Mouse (Mus musculus) gastrocnemius, adult 2 months (tissue): Measurements from ENCODE around the gene Zmat5. TPM values are rescaled to one million over a fixed set of nuclear protein-coding genes. Genes with fewer than 3 reads are reported as not detected.
"Not testable (repeated sequence)": the region's sequence is repeated elsewhere in the genome, so short reads cannot be mapped to it uniquely, and the experiment has no call there.

Experiments used
- DNase-seq: peaks from one replicate; pipeline ENCODE4 v3.0.0; 2022
- H3K27ac ChIP-seq: fragments of 200-600 bp; 2 replicates; pipeline ENCODE4 v1.8.1; 2022; ENCODE audit warnings: mild to moderate bottlenecking
- H3K4me3 ChIP-seq: fragments of 200-600 bp; 2 replicates; pipeline ENCODE4 v1.8.1; 2022; ENCODE audit warnings: mild to moderate bottlenecking, moderate library complexity
- CTCF ChIP-seq: fragments of 200-600 bp; IDR thresholded peaks from 2 replicates; pipeline ENCODE4 v1.8.1; 2022; ENCODE audit warnings: antibody characterized with exemption, mild to moderate bottlenecking, moderate library complexity
- intact Hi-C: fragments of 180-260 bp; cut with DNase I; formaldehyde crosslinking; loops from one replicate; pipeline ENCODE4 v1.15.1; 2025
- total RNA-seq, 2 experiments: library from RNA; stranded (reverse); gene quantifications; 2 replicates each; pipeline ENCODE4 v1.2.3; 2021

The Zmat5 gene
- total RNA-seq, 2 experiments from 2014 or later: 23.3 to 28.5 TPM

DNA sequence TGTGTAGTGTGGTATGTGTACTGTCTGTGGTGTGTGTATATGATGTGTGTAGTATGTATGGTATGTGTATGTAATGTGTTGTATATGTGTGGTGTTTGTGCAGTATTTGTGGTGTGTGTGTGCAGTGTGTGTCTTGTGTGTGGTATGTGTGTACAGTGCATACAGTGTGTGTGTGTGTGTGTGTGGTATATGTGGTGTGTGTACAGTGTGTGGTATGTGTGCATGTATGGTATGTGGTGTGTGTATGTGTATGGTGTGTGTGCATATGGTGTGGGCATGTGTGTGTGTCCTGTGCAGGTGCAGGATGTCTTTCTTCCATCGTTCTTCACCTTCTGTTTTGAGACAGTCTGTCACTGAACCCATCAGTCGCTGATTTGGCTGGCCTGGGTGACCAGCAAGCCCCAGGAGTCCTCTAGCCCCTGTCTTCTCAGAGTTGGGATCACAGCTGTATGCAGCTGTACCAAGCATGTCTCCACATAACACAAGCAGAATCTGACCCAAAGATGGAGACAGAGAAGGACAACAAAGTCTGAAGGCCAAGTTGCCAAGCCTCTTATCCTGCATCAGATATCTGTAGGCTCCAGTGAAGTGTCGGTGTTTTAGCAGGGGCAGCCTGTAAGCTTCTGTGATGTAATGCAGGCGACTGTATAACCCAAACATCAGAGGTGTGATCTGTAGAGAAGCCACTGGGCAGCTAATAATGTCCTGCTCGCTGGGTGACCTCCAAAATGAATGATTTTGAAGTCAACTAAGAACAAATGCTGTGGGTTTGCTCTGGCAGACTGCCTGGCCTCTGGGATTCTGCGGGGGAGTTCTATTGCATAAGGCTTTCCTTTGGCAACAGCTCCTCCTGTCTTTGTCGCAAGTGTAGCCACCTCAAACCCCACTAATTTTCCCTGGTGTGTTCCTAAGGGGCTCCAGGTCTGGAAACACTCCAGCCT, 7.2 kb upstream of the Zmat5 start:
- TF ChIP-seq CTCF: peak; percentile 25; the same call in 1 of the 2 replicates
- no peak overlapping the region for H3K27ac ChIP-seq
- peak; percentile 57 for DNase-seq
- H3K4me3 ChIP-seq: no peak overlapping the region
- intact Hi-C loops: no loop called here

- intact Hi-C loops: loop anchor here (5.0 kb wide), 1 partner anchor 198 kb away; no protein-coding TSS in a partner anchor
- DNase-seq: no peak
- TF ChIP-seq CTCF: no peak
- Histone ChIP-seq H3K4me3 (no peak overlapping the region), H3K27ac (no peak overlapping the region)
Observed at GRCm38 (mm10) chr11:4700726-4701125, 3.8 kb upstream of the Zmat5 start.

GRCm38 (mm10) chr11:4703688-4704071, 798 bp upstream of the Zmat5 start:
- TF ChIP-seq CTCF: no peak
- H3K27ac ChIP-seq: peak overlapping the region; percentile 96
- intact Hi-C loops: loop anchor here (5.0 kb wide), 1 partner anchor 201 kb away; no protein-coding TSS in a partner anchor
- DNase-seq: peak; percentile 34
- peak overlapping the region; percentile 97 for H3K4me3 ChIP-seq

GRCm38 (mm10) chr11:4705178-4705577, 700 bp downstream of the Zmat5 start:
- DNase-seq: no peak
- peak overlapping the region; percentile 96 for H3K27ac ChIP-seq
- intact Hi-C loops: loop anchor here (5.0 kb wide), 1 partner anchor 67 kb away; no protein-coding TSS in a partner anchor
- peak overlapping the region; percentile 97 for H3K4me3 ChIP-seq
- no peak for TF ChIP-seq CTCF

DNA sequence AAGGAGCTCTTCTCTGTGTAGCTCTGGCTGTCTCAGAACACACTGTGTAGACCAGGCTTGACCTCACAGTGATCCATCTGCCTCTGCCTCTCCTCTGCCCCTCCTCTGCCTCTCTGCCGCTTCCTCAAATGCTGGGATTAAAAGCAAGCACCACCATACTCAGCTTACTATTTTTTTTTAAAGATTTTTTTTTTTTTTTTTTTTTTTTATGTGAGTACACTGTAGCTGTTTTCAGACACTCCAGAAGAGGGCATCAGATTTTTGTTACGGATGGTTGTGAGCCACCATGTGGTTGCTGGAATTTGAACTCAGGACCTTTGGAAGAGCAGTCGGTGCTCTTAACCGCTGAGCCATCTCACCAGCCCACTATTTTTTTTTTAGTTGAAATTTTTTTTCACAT, 5.7 kb downstream of the Zmat5 start:
- intact Hi-C loops, H3K4me3 ChIP-seq, DNase-seq, H3K27ac ChIP-seq: not testable (repeated sequence)
- peak; percentile 7; the same call in 1 of the 2 replicates for TF ChIP-seq CTCF

- no peak for TF ChIP-seq CTCF
- H3K4me3 ChIP-seq: no peak overlapping the region
- DNase-seq: no peak
- no peak overlapping the region for H3K27ac ChIP-seq
- intact Hi-C loops: no loop called here
Observed at GRCm38 (mm10) chr11:4712822-4713221, 8.3 kb downstream of the Zmat5 start.

- DNase-seq: no peak
- Histone ChIP-seq H3K4me3 (no peak overlapping the region), H3K27ac (no peak overlapping the region)
- intact Hi-C loops: no loop called here
- no peak for TF ChIP-seq CTCF
Observed at GRCm38 (mm10) chr11:4714727-4715126, 10.2 kb downstream of the Zmat5 start.

GRCm38 (mm10) chr11:4715596-4715995, 11.1 kb downstream of the Zmat5 start:
- no peak overlapping the region for H3K27ac ChIP-seq
- DNase-seq: no peak
- intact Hi-C loops: no loop called here
- H3K4me3 ChIP-seq: no peak overlapping the region
- TF ChIP-seq CTCF: no peak

GRCm38 (mm10) chr11:4716530-4717236, 12.2 kb downstream of the Zmat5 start:
- Histone ChIP-seq H3K4me3 (no peak overlapping the region), H3K27ac (no peak overlapping the region)
- DNase-seq: no peak
- TF ChIP-seq CTCF: no peak
- intact Hi-C loops: no loop called here

GRCm38 (mm10) chr11:4718548-4718947, 14.1 kb downstream of the Zmat5 start:
- Histone ChIP-seq H3K4me3 (no peak overlapping the region), H3K27ac (peak overlapping the region; percentile 77)
- DNase-seq: no peak
- TF ChIP-seq CTCF: no peak
- intact Hi-C loops: no loop called here

DNA sequence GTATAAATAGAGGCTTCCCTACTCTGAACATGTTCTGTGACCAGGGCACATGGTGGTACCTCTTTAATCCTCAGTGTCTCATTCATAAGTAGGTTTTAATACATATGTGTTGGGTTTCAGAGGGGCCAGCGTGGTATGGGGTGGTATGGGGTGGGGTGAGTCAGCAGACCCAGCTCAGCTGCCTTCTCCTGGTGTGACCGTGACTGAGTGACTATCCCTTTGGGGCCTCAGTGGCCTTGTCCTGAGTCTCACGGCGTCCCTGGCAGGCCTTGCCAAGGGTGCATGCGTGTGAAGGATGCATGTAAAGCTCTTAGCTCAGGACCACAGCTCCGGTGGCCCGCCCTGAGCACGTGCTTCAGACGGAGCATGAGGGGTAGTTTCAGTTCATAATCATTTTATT, 15.5 kb downstream of the Zmat5 start:
- intact Hi-C loops: no loop called here
- no peak overlapping the region for H3K4me3 ChIP-seq
- TF ChIP-seq CTCF: no peak
- no peak for DNase-seq
- H3K27ac ChIP-seq: peak overlapping the region; percentile 77

DNA sequence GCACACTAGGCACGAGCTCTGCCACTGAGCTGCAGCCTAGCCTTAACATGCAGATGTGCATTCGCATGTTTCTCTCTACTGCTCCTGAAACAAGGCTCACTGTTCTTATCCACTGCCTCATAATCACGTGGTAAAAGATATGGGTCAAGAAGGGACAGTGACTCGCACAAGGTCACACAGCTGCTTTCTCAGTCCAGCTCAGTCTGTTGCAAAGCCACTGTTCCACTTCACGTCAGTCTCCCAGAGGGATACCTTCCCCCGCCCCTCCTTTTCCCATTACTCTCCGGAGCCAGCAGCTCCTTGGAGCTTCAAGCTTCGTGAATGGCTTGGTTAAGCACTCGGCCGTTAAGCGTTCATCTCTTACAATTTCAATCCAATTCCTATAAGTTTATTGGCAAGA, 15.9 kb downstream of the Zmat5 start:
- intact Hi-C loops: no loop called here
- Histone ChIP-seq H3K27ac (peak overlapping the region; percentile 77), H3K4me3 (no peak overlapping the region)
- no peak for TF ChIP-seq CTCF
- DNase-seq: no peak
